Mouse (Mus musculus) stomach, embryonic 16.5 days (tissue): ENCODE data around the gene Nr4a1. TPM values are rescaled to one million over a fixed set of nuclear protein-coding genes. Genes with fewer than 3 reads are reported as not detected.

Experiments used
- ATAC-seq: fragments of 200-750 bp; cut with Nextera tagmentation; 2 replicates; pipeline ENCODE4 v1.8.0; 2017; ENCODE audit warnings: moderate number of reproducible peaks, moderate TSS enrichment; ENCODE audit not compliant: insufficient read depth, low FRiP score
- H3K27ac ChIP-seq: fragments of 300-500 bp; sonication (generic); 2 replicates; pipeline ENCODE4 v1.5.1; 2014; ENCODE audit warnings: low read length
- H3K27me3 ChIP-seq: fragments of 300-500 bp; sonication (generic); 2 replicates; pipeline ENCODE4 v1.6.1; 2014; ENCODE audit warnings: low read length, control low read depth, mixed read lengths; ENCODE audit not compliant: control insufficient read depth, insufficient read depth
- H3K36me3 ChIP-seq: fragments of 300-500 bp; sonication (generic); 2 replicates; pipeline ENCODE4 v1.6.1; 2014; ENCODE audit warnings: low read length; ENCODE audit not compliant: control insufficient read depth, insufficient read depth
- H3K4me1 ChIP-seq: fragments of 300-500 bp; sonication (generic); 2 replicates; pipeline ENCODE4 v1.6.1; 2014; ENCODE audit warnings: low read length, control low read depth, mixed read lengths; ENCODE audit not compliant: control insufficient read depth, insufficient read depth
- H3K4me2 ChIP-seq: fragments of 300-500 bp; sonication (generic); 2 replicates; pipeline ENCODE4 v1.6.1; 2014; ENCODE audit warnings: low read depth, low read length, mixed read lengths
- H3K4me3 ChIP-seq: fragments of 300-500 bp; sonication (generic); replicated peaks from 2 replicates; pipeline ENCODE4 v1.5.1; 2014; ENCODE audit warnings: mild to moderate bottlenecking, low read length
- H3K9ac ChIP-seq: fragments of 300-500 bp; sonication (generic); 2 replicates; pipeline ENCODE4 v1.6.1; 2014; ENCODE audit warnings: low read length
- H3K9me3 ChIP-seq: fragments of 300-500 bp; sonication (generic); replicated peaks from 2 replicates; pipeline ENCODE4 v1.6.1; 2016; ENCODE audit warnings: low read length, control low read depth; ENCODE audit not compliant: control insufficient read depth
- WGBS: fragments of 180-500 bp; shearing (Covaris S2); extraction: QIAGEN DNeasy Blood & Tissue Kit; methylation state at CpG from one replicate; pipeline ENCODE4 v1.1.7; 2014; 5-methylcytosine and 5-hydroxymethylcytosine counted together
- polyA plus RNA-seq: library from polyadenylated mRNA; unstranded; fragments of >200 nt; fragmentation: Nextera tagmentation; extraction: Ambion mirVana; gene quantifications from 2 replicates; pipeline ENCODE4 v1.2.1, GENCODE M21; 2015

The Nr4a1 gene
- polyA plus RNA-seq, 1 experiment from 2014 or later, result 13.3 TPM

- Histone ChIP-seq H3K9ac (no peak overlapping the region), H3K27me3 (no peaks in the 10 kb centered on the region), H3K36me3 (no peaks in the 10 kb centered on the region), H3K27ac (peak overlapping the region; percentile 4; the same call in 1 of the 2 replicates), H3K4me3 (no peak overlapping the region), H3K9me3 (no peaks in the 10 kb centered on the region), H3K4me1 (peaks cover 25% of the 10 kb centered on the region; the same call in 1 of the 2 replicates), H3K4me2 (no peak overlapping the region)
- ATAC-seq, result no peak
- WGBS, result 38% methylated on average over 14 of the region's 14 CpGs
Measured at GRCm38 (mm10) chr15:101318889-101319765, 65.1 kb downstream of the Nr4a1 start.

- ATAC-seq, result no peak
- Histone ChIP-seq H3K4me2 (no peak overlapping the region), H3K9ac (no peak overlapping the region), H3K9me3 (no peaks in the 10 kb centered on the region), H3K4me3 (no peak overlapping the region), H3K27ac (peak overlapping the region; percentile 38; the same call in 1 of the 2 replicates), H3K36me3 (no peaks in the 10 kb centered on the region), H3K27me3 (no peaks in the 10 kb centered on the region), H3K4me1 (peaks cover 25% of the 10 kb centered on the region; the same call in 1 of the 2 replicates)
- WGBS, result 79% methylated on average over 6 of the region's 6 CpGs
Measured at GRCm38 (mm10) chr15:101320010-101320617, 66.0 kb downstream of the Nr4a1 start.

- H3K27me3 ChIP-seq, result no peaks in the 10 kb centered on the region
- H3K4me3 ChIP-seq, result no peak overlapping the region
- no peaks in the 10 kb centered on the region for H3K9me3 ChIP-seq
- no peak overlapping the region for H3K4me2 ChIP-seq
- 37% methylated on average over 6 of the region's 6 CpGs for WGBS
- 0 out of 2 replicates have a peak overlapping the region, but pooled peaks have one; percentile 10 for H3K9ac ChIP-seq
- peak overlapping the region; percentile 38; the same call in 1 of the 2 replicates for H3K27ac ChIP-seq
- H3K4me1 ChIP-seq, result peaks cover 22% of the 10 kb centered on the region; the same call in 1 of the 2 replicates
- ATAC-seq, result peak; percentile 42
- no peaks in the 10 kb centered on the region for H3K36me3 ChIP-seq
Measured at GRCm38 (mm10) chr15:101320618-101321041, 66.6 kb downstream of the Nr4a1 start.

- no peak overlapping the region for H3K4me3 ChIP-seq
- no peaks in the 10 kb centered on the region for H3K27me3 ChIP-seq
- ATAC-seq, result 0 out of 2 replicates have a peak, but pooled peaks have one; percentile 2
- 0 out of 2 replicates have a peak overlapping the region, but pooled peaks have one; percentile 10 for H3K9ac ChIP-seq
- peak overlapping the region; percentile 70 for H3K27ac ChIP-seq
- H3K9me3 ChIP-seq, result no peaks in the 10 kb centered on the region
- no peak overlapping the region for H3K4me2 ChIP-seq
- 27% methylated on average over 5 of the region's 5 CpGs for WGBS
- H3K4me1 ChIP-seq, result peaks cover 22% of the 10 kb centered on the region; the same call in 1 of the 2 replicates
- H3K36me3 ChIP-seq, result no peaks in the 10 kb centered on the region
Measured at GRCm38 (mm10) chr15:101321126-101321525, 67.1 kb downstream of the Nr4a1 start.

GRCm38 (mm10) chr15:101322106-101322505, 68.0 kb downstream of the Nr4a1 start:
- no peak overlapping the region for H3K27ac ChIP-seq
- H3K9ac ChIP-seq, result no peak overlapping the region
- 87% methylated on average over 5 of the region's 5 CpGs for WGBS
- no peak for ATAC-seq
- no peaks in the 10 kb centered on the region for H3K27me3 ChIP-seq
- H3K9me3 ChIP-seq, result no peaks in the 10 kb centered on the region
- no peak overlapping the region for H3K4me2 ChIP-seq
- H3K4me1 ChIP-seq, result peaks cover 22% of the 10 kb centered on the region; the same call in 1 of the 2 replicates
- no peaks in the 10 kb centered on the region for H3K36me3 ChIP-seq
- no peak overlapping the region for H3K4me3 ChIP-seq

- Histone ChIP-seq H3K4me3 (no peak overlapping the region), H3K27me3 (no peaks in the 10 kb centered on the region), H3K36me3 (no peaks in the 10 kb centered on the region), H3K27ac (no peak overlapping the region), H3K4me2 (no peak overlapping the region), H3K9ac (no peak overlapping the region), H3K4me1 (peaks cover 24% of the 10 kb centered on the region; the same call in 1 of the 2 replicates), H3K9me3 (no peaks in the 10 kb centered on the region)
- ATAC-seq, result no peak
- WGBS, result 92% methylated on average over 7 of the region's 7 CpGs
Measured at GRCm38 (mm10) chr15:101322640-101323039, 68.6 kb downstream of the Nr4a1 start.

GRCm38 (mm10) chr15:101323511-101323910, 69.4 kb downstream of the Nr4a1 start:
- Histone ChIP-seq H3K27me3 (no peaks in the 10 kb centered on the region), H3K9ac (no peak overlapping the region), H3K36me3 (no peaks in the 10 kb centered on the region), H3K9me3 (no peaks in the 10 kb centered on the region), H3K4me2 (no peak overlapping the region), H3K4me3 (no peak overlapping the region), H3K27ac (no peak overlapping the region), H3K4me1 (peaks cover 22% of the 10 kb centered on the region; the same call in 1 of the 2 replicates)
- 95% methylated on average over 5 of the region's 5 CpGs for WGBS
- no peak for ATAC-seq
